Mouse (Mus musculus): Measurements from ENCODE around the gene Fermt3.

Fermt3 gene

GRCm38 (mm10) chr19:6989251-6989650, 30.0 kb downstream of the Fermt3 start:
- DNase-seq, result no peak

GRCm38 (mm10) chr19:6987904-6988285, 31.4 kb downstream of the Fermt3 start:
- no peak for DNase-seq

- peak; percentile 73 to 78 for DNase-seq
Measured at GRCm38 (mm10) chr19:6987061-6987903, 32.0 kb downstream of the Fermt3 start, which contains the start of gene Vegfb. TSS of gene Vegfb (minus strand) at chr19:6987651.

- DNase-seq, result no peak
Measured at GRCm38 (mm10) chr19:6985951-6986708, 33.1 kb downstream of the Fermt3 start.

- no peak for DNase-seq
Measured at GRCm38 (mm10) chr19:6985300-6985699, 34.0 kb downstream of the Fermt3 start.

GRCm38 (mm10) chr19:6983621-6984020, 35.6 kb downstream of the Fermt3 start:
- no peak for DNase-seq

GRCm38 (mm10) chr19:6981465-6981864, 37.8 kb downstream of the Fermt3 start:
- no peak for DNase-seq

- peak; percentile 99 for DNase-seq
Measured at GRCm38 (mm10) chr19:6980381-6981093, 38.7 kb downstream of the Fermt3 start, which contains the start of gene Fkbp2. TSS of gene Fkbp2 (minus strand) at chr19:6980501.

- DNase-seq, result peak; percentile 99 to 100
Measured at GRCm38 (mm10) chr19:6979486-6980380, 39.5 kb downstream of the Fermt3 start.

GRCm38 (mm10) chr19:6979001-6979479, 40.2 kb downstream of the Fermt3 start:
- DNase-seq, result peak in 1 of 2 experiments; percentile 53

GRCm38 (mm10) chr19:6978639-6978974, 40.7 kb downstream of the Fermt3 start:
- no peak for DNase-seq

GRCm38 (mm10) chr19:6977759-6978638, 41.3 kb downstream of the Fermt3 start:
- DNase-seq, result no peak

- DNase-seq, result peak; percentile 77 to 85
Measured at GRCm38 (mm10) chr19:6975537-6976521, 43.4 kb downstream of the Fermt3 start, which contains the start of gene Plcb3. TSS of gene Plcb3 (minus strand) at chr19:6976470.

GRCm38 (mm10) chr19:6974211-6975205, 44.8 kb downstream of the Fermt3 start, which contains the start of gene Ppp1r14b:
TSS of gene Ppp1r14b (plus strand) at chr19:6974968.
- DNase-seq, result peak; percentile 75 to 84

GRCm38 (mm10) chr19:6973581-6974190, 45.6 kb downstream of the Fermt3 start:
- DNase-seq, result no peak

GRCm38 (mm10) chr19:6972247-6972917, 46.9 kb downstream of the Fermt3 start:
- DNase-seq, result no peak

- no peak for DNase-seq
Measured at GRCm38 (mm10) chr19:6971644-6972043, 47.6 kb downstream of the Fermt3 start.
